Mouse (Mus musculus) E14TG2a.4 (cell line): ENCODE results near the gene Tekt3.

Source experiments
- CTCF ChIP-seq: conservative IDR thresholded peaks from 2 replicates; pipeline ENCODE4 v1.5.1; 2014; ENCODE audit warnings: low read length
- NANOG ChIP-seq: IDR thresholded peaks from 2 replicates; pipeline ENCODE4 v1.6.1; 2014; ENCODE audit warnings: borderline replicate concordance, low read length, mixed read lengths
- POU5F1 ChIP-seq: IDR thresholded peaks from 2 replicates; pipeline ENCODE4 v1.6.1; 2014; ENCODE audit warnings: low read length, borderline replicate concordance

DNA sequence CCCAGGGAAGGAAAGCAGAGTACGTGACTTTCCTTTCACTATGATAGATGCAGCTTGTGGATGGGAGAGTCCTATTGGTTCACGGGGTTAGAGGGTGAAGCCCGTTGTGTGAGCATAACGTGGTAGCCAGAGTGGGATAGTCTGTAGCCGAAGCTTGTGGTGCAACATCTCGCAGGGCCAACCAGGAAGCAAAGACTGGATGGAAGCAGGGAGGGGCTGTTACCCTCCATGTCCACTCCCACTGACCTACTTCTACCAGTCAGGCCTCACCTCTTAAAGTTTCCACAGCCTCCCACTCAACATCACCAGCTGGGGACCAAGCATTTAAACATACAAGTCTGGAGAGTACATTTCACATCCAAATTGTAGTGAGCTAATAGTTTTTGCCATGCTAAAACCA lies 31.7 kb upstream of the Tekt3 start:
- TF ChIP-seq CTCF (no peak), NANOG (no peak), POU5F1 (no peak)
